Mouse (Mus musculus): Measurements from ENCODE around the gene Gm3409.
"Not testable (repeated sequence)": the region's sequence is repeated elsewhere in the genome, so short reads cannot be mapped to it uniquely, and the experiment has no call there.

The Gm3409 gene

GRCm38 (mm10) chr5:146537347-146537746, at the start of gene Gm3409:
Gene Gm3409 (plus strand): TSS chr5:146537647.
- not testable (repeated sequence) for DNase-seq (ENCODE audit: low read depth)

DNA sequence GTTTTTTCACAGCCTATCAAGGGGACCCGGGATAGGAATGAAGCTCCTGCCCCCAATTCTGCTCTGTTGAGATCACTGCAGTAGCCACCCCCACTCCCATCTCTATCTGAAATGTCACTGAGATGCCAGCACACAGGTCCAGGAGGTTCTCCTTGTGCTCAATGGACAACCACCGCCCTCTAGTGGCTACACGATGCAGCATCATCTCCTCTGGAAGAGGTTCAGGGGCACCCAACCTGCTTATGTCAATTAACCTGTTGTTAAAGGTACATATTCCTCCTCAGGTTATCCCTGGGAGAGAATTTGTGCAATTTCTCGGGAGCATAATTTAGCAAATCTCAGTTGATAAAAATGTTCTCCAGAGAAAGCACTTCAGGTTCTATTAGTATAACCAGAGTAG, 48.5 kb upstream of the Gm3409 start:
- not testable (repeated sequence) for DNase-seq (ENCODE audit: low read depth)

DNA sequence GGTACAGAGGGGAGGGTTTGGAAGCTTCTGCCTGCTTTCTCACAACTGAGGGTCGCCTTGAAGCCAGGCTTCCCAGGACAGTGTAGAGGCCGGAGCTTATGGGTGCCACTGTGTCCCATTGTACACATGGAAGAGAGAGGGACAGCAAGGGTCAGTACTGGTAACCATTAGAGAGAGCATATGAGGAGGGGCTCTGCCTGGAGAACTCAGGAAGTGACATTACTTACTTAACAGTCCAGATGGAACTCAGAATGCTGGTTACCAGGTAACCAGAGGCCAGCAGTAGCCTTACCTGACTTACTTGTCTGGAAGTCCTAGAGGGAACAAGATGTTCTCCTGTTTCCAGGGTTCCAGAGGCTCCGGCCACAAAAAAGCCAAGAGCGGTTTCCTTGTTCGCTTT, 46.4 kb upstream of the Gm3409 start, which contains the start of gene Gm6370:
Gene Gm6370, plus strand, starts transcription at position 301 of the 400 bp plus-strand sequence.
- not testable (repeated sequence) for DNase-seq (ENCODE audit: low read depth)

DNA sequence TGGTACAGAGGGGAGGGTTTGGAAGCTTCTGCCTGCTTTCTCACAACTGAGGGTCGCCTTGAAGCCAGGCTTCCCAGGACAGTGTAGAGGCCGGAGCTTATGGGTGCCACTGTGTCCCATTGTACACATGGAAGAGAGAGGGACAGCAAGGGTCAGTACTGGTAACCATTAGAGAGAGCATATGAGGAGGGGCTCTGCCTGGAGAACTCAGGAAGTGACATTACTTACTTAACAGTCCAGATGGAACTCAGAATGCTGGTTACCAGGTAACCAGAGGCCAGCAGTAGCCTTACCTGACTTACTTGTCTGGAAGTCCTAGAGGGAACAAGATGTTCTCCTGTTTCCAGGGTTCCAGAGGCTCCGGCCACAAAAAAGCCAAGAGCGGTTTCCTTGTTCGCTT, 35.3 kb upstream of the Gm3409 start, which contains the start of gene 4930449I24Rik:
Gene 4930449I24Rik, plus strand, starts transcription at position 301 of the 400 bp plus-strand sequence.
- not testable (repeated sequence) for DNase-seq (ENCODE audit: low read depth)

DNA sequence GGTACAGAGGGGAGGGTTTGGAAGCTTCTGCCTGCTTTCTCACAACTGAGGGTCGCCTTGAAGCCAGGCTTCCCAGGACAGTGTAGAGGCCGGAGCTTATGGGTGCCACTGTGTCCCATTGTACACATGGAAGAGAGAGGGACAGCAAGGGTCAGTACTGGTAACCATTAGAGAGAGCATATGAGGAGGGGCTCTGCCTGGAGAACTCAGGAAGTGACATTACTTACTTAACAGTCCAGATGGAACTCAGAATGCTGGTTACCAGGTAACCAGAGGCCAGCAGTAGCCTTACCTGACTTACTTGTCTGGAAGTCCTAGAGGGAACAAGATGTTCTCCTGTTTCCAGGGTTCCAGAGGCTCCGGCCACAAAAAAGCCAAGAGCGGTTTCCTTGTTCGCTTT, 23.6 kb upstream of the Gm3409 start, which contains the start of gene Gm3402:
Gene Gm3402, plus strand, starts transcription at position 301 of the 400 bp plus-strand sequence.
- not testable (repeated sequence) for DNase-seq (ENCODE audit: low read depth)

DNA sequence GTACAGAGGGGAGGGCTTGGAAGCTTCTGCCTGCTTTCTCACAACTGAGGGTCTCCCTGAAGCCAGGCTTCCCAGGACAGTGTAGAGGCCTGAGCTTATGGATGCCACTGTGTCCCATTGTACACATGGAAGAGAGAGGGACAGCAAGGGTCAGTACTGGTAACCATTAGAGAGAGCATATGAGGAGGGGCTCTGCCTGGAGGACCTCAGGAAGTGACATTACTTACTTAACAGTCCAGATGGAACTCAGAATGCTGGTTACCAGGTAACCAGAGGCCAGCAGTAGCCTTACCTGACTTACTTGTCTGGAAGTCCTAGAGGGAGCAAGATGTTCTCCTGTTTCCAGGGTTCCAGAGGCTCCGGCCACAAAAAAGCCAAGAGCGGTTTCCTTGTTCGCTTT, 11.9 kb upstream of the Gm3409 start, which contains the start of gene Gm3404:
Gene Gm3404, plus strand, starts transcription at position 301 of the 400 bp plus-strand sequence.
- not testable (repeated sequence) for DNase-seq (ENCODE audit: low read depth)

DNA sequence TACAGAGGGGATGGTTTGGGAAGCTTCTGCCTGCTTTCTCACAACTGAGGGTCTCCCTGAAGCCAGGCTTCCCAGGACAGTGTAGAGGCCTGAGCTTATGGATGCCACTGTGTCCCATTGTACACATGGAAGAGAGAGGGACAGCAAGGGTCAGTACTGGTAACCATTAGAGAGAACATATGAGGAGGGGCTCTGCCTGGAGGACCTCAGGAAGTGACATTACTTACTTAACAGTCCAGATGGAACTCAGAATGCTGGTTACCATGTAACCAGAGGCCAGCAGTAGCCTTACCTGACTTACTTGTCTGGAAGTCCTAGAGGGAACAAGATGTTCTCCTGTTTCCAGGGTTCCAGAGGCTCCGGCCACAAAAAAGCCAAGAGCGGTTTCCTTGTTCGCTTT, 18.4 kb downstream of the Gm3409 start, which contains the start of gene Gm3415:
Gene Gm3415, plus strand, starts transcription at position 301 of the 400 bp plus-strand sequence.
- not testable (repeated sequence) for DNase-seq (ENCODE audit: low read depth)

GRCm38 (mm10) chr5:146564259-146564658, 26.8 kb downstream of the Gm3409 start:
- no peak for DNase-seq (ENCODE audit: low read depth)

GRCm38 (mm10) chr5:146567054-146567453, 29.6 kb downstream of the Gm3409 start:
- no peak for DNase-seq (ENCODE audit: low read depth)

- not testable (repeated sequence) for DNase-seq (ENCODE audit: low read depth)
These were observed 32.7 kb downstream of the Gm3409 start for GRCm38 (mm10) chr5:146570179-146570578.

- not testable (repeated sequence) for DNase-seq (ENCODE audit: low read depth)
These were observed 34.6 kb downstream of the Gm3409 start for GRCm38 (mm10) chr5:146571830-146572734.

DNA sequence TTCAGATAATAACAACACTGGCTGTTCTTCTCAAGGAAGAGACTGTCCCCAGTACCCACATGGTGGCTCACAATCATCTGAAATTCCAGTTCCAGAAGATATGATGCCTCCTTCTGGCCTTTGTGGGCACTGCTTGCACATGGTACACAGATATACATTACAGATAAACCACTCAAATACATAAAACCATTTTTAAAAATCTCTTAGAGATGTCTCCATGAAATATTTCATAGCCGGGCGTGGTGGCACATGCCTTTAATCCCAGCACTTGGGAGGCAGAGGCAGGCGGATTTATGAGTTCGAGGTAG, 35.2 kb downstream of the Gm3409 start:
- not testable (repeated sequence) for DNase-seq (ENCODE audit: low read depth)

DNA sequence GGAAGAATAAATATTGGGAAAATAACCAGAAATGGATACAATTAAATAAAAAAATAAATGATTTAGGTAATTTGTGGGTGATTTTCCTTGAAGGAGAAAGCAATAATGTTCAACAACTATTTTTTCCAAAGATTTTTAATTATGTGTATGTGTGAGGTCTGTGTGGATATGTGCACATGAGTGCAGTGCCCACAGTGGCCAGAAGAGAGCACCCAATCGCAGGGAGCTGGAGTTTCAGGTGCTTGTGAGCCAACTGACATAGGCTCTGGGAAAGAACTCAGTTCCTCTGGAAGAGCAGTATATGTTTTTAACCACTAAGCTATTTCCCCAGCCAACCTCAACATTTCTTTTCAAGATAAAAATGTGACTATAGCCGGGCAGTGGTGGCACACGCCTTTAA, 39.2 kb downstream of the Gm3409 start:
- no peak for DNase-seq (ENCODE audit: low read depth)

- DNase-seq (ENCODE audit: low read depth) = no peak
These were observed 46.7 kb downstream of the Gm3409 start for GRCm38 (mm10) chr5:146584156-146584477.

DNA sequence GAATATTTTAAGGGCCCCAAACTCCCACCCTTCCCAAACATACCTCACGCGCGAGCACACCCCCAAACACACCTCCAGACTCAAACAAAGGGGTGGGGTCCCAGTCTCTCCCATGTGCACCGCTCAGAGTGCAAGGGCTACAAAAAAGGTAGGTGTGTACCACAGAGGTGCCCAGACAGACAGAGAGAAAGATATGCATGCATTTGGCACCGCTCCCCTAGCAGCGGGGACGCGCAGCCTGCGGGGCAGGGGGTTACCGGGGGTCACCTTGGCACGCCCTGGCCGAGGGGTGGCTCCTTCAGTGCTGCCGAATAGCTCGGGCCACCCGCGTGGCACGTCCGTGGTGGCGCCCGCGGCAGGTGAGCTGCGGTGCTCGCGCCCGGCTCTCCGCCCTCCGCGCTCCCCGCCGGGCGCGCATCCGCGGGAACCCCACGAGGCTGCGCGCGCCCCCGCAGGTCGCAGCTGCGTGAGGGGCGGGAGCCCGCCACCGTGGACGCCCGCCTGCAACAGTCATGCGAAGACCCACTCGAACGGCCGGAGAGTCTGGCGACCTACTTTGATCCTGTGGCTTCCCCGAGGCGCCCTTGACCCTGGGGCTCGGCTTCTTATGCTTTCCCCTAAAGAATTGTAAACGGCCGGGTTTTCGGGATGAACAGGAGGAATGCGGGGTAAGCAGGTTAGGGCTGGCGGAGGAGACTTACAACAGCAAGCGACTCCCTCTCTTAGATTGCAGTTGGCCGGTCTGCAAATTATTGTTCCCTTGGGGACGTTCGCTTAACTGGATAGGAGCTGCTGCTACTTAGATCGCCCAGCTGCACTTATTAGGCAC, 47.2 kb downstream of the Gm3409 start, which contains the start of gene Gpr12:
Gene Gpr12, minus strand, starts transcription at position 762 of the 829 bp plus-strand sequence.
- DNase-seq (ENCODE audit: low read depth) = no peak

- DNase-seq (ENCODE audit: low read depth) = no peak
These were observed 47.8 kb downstream of the Gm3409 start for GRCm38 (mm10) chr5:146585307-146585651.

DNA sequence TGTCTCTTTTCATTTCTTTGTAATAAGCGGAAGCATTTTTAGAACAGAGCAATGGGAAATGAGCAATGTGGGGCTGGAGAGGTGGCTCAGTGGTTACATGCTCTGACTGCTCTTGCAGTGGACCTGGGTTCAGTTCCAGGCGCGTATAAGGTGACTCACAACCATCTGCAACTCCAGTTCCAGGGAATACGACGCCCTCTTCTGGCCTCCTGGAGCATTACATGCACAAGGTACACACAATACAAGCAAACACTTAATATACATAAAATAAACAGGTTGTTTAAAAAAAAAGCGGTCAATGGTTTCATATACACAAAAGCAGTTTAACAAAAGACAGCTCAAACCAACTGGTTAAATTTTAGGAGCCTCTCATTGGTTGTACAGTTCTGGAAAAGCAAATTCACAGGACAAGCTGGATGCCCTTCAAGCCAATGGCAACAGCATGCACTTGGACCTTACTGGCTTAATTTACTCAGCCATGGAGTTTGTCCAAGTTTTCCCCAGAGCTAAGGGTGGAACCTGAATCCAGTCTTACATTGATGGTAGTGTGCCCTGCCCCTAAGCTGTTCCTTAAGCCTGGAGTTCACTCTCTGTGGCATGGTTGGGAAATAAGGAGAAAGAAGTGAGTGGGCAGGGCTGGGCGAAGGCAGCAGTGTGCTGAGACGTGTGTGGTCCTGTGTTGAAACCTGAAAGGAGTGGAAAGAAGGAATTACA, 49.1 kb downstream of the Gm3409 start:
- DNase-seq (ENCODE audit: low read depth) = no peak
